Mouse (Mus musculus) spleen, adult 2 months (tissue): ENCODE data around the gene Tldc2. TPM values are rescaled to one million over a fixed set of nuclear protein-coding genes. Genes with fewer than 3 reads are reported as not detected.

ENCODE experiments used
- DNase-seq, 2 experiments: peaks; one replicate each; pipeline versions ENCODE4 v3.0.0 to v3.0.0-alpha.2; 2012 to 2021; ENCODE audit warnings: low spot score in 2 of 2, low read depth in 1 of 2
- H3K27ac ChIP-seq: fragments of 200-500 bp; 2 replicates; pipeline ENCODE4 v1.5.1; 2012; ENCODE audit warnings: low read length, inconsistent platforms; ENCODE audit not compliant: insufficient read depth
- H3K27me3 ChIP-seq: fragments of 200-500 bp; 2 replicates; pipeline ENCODE4 v1.6.1; 2012; ENCODE audit warnings: mild to moderate bottlenecking, moderate library complexity, low read length, inconsistent platforms; ENCODE audit not compliant: control insufficient read depth, insufficient read depth
- H3K36me3 ChIP-seq: fragments of 200-500 bp; 2 replicates; pipeline ENCODE4 v1.6.1; 2012; ENCODE audit warnings: mild to moderate bottlenecking, low read length, inconsistent platforms; ENCODE audit not compliant: control insufficient read depth, insufficient read depth
- H3K4me1 ChIP-seq: fragments of 200-500 bp; 2 replicates; pipeline ENCODE4 v1.6.1; 2011; ENCODE audit warnings: inconsistent platforms; ENCODE audit not compliant: control insufficient read depth, insufficient read depth, insufficient read length
- H3K4me3 ChIP-seq: fragments of 200-500 bp; 2 replicates; pipeline ENCODE4 v1.5.1; 2011; ENCODE audit warnings: mild to moderate bottlenecking, inconsistent platforms; ENCODE audit not compliant: insufficient read depth, insufficient read length; ENCODE audit errors: extremely low read depth
- CTCF ChIP-seq: fragments of 200-500 bp; IDR thresholded peaks from 2 replicates; pipeline ENCODE4 v1.5.1; 2011; ENCODE audit warnings: mild to moderate bottlenecking, inconsistent platforms; ENCODE audit not compliant: insufficient read depth, insufficient read length, insufficient replicate concordance; ENCODE audit errors: extremely low read depth
- POLR2A ChIP-seq: fragments of 200-500 bp; IDR thresholded peaks from 2 replicates; pipeline ENCODE4 v1.6.1; 2011; ENCODE audit warnings: low read depth, low read length, inconsistent platforms
- WGBS: fragments of 180-500 bp; shearing (Covaris S2); methylation state at CpG from one replicate; pipeline ENCODE4 v1.1.7; 2018; 5-methylcytosine and 5-hydroxymethylcytosine counted together
- polyA plus RNA-seq: library from polyadenylated mRNA; depleted of rRNA; stranded (reverse); fragments of >200 nt; gene quantifications from 2 replicates; pipeline ENCODE4 v1.2.3, GENCODE M21; 2012; rRNA removed

The Tldc2 gene
- not detected in 2 replicates for polyA plus RNA-seq

GRCm38 (mm10) chr2:157086796-157087195 is at the start of gene Tldc2:
Tldc2 (plus strand) TSS chr2:157087055.
- H3K27ac ChIP-seq: no peak within 1 kb of the TSS
- no peak within 1 kb of the TSS for H3K4me3 ChIP-seq
- H3K27me3 ChIP-seq: no peaks in the 10 kb centered on the region
- no peak for DNase-seq
- WGBS: 93% methylated on average over 8 of the region's 8 CpGs
- TF ChIP-seq POLR2A (no peak), CTCF (no peak)
- H3K4me1 ChIP-seq: no peaks in the 10 kb centered on the region
- no peaks in the 10 kb centered on the region for H3K36me3 ChIP-seq

DNA sequence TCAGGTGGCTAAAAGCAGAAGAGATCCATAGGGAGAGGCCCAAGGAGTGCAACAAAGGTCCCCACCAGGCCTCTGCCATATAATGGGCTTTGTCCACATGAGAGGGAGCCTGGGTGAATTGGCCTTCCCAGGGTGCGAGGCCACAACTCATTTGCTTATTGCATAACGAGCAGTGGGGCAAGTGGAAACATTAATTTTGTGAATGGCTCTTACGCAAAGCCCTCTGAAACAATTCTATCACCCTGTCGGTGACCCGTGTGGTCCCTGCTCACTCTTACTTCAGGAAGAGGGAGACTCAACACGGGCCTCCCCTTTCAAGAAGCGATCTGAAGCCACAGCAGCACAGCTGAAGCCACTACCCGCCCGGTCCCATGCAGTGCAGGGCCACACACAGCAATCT is 49.6 kb upstream of the Tldc2 start:
- Histone ChIP-seq H3K27ac (no peak overlapping the region), H3K36me3 (no peaks in the 10 kb centered on the region), H3K27me3 (no peaks in the 10 kb centered on the region), H3K4me3 (no peak overlapping the region), H3K4me1 (no peaks in the 10 kb centered on the region; the same call in 1 of the 2 replicates)
- no peak for TF ChIP-seq CTCF
- TF ChIP-seq POLR2A: no peak
- 84% methylated on average over 9 of the region's 9 CpGs for WGBS
- no peak for DNase-seq

GRCm38 (mm10) chr2:157039900-157040648 is 46.8 kb upstream of the Tldc2 start:
- H3K4me3 ChIP-seq: no peak overlapping the region
- DNase-seq: no peak
- H3K27me3 ChIP-seq: no peaks in the 10 kb centered on the region
- 95% methylated on average over 50 of the region's 50 CpGs for WGBS
- TF ChIP-seq CTCF: no peak
- H3K4me1 ChIP-seq: no peaks in the 10 kb centered on the region; the same call in 1 of the 2 replicates
- no peak overlapping the region for H3K27ac ChIP-seq
- no peaks in the 10 kb centered on the region for H3K36me3 ChIP-seq

- Histone ChIP-seq H3K4me1 (no peaks in the 10 kb centered on the region; the same call in 1 of the 2 replicates), H3K4me3 (no peak overlapping the region), H3K36me3 (no peaks in the 10 kb centered on the region), H3K27ac (no peak overlapping the region), H3K27me3 (no peaks in the 10 kb centered on the region)
- no peak for DNase-seq
- 94% methylated on average over 17 of the region's 17 CpGs for WGBS
- TF ChIP-seq CTCF (no peak), POLR2A (no peak)
Measured at GRCm38 (mm10) chr2:157040649-157041046, 46.2 kb upstream of the Tldc2 start.

DNA sequence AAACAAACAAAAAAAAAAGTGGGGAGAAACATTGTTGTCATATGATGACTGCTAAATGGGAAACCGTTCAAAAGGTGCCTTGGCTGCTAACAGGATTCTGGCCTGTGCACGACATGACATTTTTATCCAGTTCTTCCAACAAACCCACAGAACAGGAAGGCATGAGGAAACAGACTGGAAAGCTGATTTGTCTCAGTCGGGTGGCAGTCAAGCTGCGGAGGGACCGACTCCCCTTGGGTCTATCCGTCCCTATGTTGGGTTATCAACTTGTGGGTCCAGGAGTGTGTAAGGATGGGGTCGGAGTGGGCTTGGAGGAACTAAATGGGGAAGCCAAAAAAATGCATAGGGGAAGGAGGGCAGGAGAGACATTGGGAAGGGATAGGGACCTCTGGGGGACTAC is 45.4 kb upstream of the Tldc2 start:
- WGBS: 79% methylated on average over 7 of the region's 7 CpGs
- no peaks in the 10 kb centered on the region for H3K36me3 ChIP-seq
- H3K4me3 ChIP-seq: no peak overlapping the region
- no peak for TF ChIP-seq POLR2A
- no peak for TF ChIP-seq CTCF
- H3K4me1 ChIP-seq: no peaks in the 10 kb centered on the region; the same call in 1 of the 2 replicates
- no peak overlapping the region for H3K27ac ChIP-seq
- H3K27me3 ChIP-seq: no peaks in the 10 kb centered on the region
- DNase-seq: no peak

DNA sequence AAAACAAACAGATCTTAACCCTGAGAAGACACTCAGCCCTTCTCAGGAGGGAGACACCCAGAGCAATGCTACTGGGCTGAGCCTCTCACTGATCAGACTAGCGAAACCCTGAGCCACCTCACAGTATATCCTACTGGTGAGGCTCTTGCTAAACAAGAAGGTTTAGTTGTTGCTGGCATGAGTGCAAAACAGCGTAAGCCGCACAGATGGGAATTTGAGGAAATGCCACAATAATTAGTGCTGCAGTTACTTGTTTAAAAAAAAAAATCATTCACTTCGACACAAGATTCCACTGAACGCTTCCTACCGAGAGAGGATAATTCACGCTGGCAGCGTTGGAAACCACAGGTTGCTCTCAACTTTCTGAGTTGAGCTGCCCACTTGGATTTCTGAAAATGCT is 43.3 kb upstream of the Tldc2 start:
- Histone ChIP-seq H3K4me1 (no peaks in the 10 kb centered on the region; the same call in none of the 2 replicates), H3K27ac (no peak overlapping the region), H3K4me3 (no peak overlapping the region), H3K36me3 (no peaks in the 10 kb centered on the region), H3K27me3 (no peaks in the 10 kb centered on the region)
- 94% methylated on average over 8 of the region's 8 CpGs for WGBS
- TF ChIP-seq CTCF (no peak), POLR2A (no peak)
- no peak for DNase-seq

DNA sequence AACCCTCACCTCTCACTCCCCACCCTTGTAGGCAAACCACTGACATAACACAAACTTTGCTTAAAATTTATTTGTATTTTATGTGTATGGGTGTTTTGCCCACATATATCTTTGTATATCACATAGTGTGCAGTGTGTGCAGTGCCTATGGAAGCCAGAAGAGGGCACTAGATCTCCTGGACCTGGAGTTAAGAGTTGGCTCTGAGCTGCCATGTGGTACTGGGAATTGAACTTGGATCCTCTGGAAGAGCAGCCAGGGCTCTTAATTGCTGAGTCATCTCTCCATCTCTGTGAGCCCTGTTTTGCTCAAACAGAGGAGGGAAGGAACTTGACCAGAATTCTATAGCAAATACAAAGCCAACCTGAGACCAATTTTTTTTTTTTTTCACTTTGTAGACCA is 42.9 kb upstream of the Tldc2 start:
- H3K27me3 ChIP-seq: no peaks in the 10 kb centered on the region
- no peak overlapping the region for H3K4me3 ChIP-seq
- H3K4me1 ChIP-seq: no peaks in the 10 kb centered on the region; the same call in none of the 2 replicates
- DNase-seq: no peak
- no peaks in the 10 kb centered on the region for H3K36me3 ChIP-seq
- H3K27ac ChIP-seq: no peak overlapping the region
- TF ChIP-seq POLR2A: no peak
- no peak for TF ChIP-seq CTCF
